Mouse (Mus musculus): ENCODE data around the gene Flywch2. TPM values are rescaled to one million over a fixed set of nuclear protein-coding genes. Genes with fewer than 3 reads are reported as not detected.

Gene Flywch2
- polyA plus RNA-seq, 1 experiment from 2014 or later: 20.9 TPM

DNA sequence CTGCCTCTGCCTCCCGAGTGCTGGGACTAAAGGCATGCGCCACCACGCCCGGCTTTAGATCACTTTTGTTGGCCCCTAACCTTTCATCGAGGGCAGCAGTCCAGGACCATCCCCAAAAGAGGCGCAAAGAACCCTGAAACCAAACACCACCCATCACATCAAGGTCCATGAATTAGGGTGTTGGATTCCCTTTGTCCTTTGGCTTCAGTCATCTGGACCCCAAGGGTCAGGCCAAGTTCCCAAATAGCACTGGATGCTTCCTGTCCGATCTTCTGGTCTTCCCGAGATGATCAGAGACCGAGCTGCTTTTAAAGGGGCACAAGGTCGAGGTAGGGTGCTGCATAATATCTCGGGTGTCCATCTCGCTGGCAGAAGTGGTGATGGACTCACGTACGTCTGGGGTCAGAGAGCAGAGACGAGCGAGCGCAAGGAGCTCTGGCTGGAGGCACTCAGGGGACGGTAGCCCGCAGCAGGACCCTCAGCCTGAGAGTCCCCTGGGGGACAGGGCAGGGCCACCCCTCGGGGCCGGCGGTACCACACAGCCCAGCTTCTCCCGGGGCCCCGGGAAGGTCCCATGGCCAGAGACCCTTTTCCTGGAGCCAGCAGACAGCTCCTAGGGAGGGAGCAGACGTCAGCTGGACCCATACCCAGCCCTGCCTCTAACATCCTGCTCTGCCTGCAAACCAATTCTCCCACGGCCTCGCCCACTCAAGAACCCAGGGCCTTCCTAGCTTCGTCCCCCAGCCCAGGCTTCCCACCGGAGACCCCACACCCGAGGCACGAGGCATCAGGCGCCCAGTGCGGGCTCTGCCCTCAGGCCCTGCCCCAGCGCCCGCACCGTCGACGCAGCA, 44.3 kb downstream of the Flywch2 start:
- no peak for ATAC-seq (ENCODE audit: low FRiP score)
- WGBS: 47% methylated on average over 38 of the region's 38 CpGs
- peak; percentile 85 for DNase-seq (ENCODE audit: low spot score, missing footprints)
- H3K4me2 ChIP-seq: no peak overlapping the region
- no peak overlapping the region for H3K27ac ChIP-seq (ENCODE audit: low read depth, low read length)
- no peaks in the 10 kb centered on the region for H3K9me3 ChIP-seq (ENCODE audit: control insufficient read depth, low read length)
- H3K4me3 ChIP-seq (ENCODE audit: low read depth, low read length): no peak overlapping the region
- peaks cover 18% of the 10 kb centered on the region for H3K4me1 ChIP-seq (ENCODE audit: control insufficient read depth, insufficient read depth, low read length)
- no peaks in the 10 kb centered on the region for H3K36me3 ChIP-seq (ENCODE audit: control insufficient read depth, insufficient read depth, low read length)
- H3K27me3 ChIP-seq (ENCODE audit: control insufficient read depth, insufficient read depth, low read length): peaks cover 62% of the 10 kb centered on the region
- H3K9ac ChIP-seq (ENCODE audit: low read length): no peak overlapping the region

DNA sequence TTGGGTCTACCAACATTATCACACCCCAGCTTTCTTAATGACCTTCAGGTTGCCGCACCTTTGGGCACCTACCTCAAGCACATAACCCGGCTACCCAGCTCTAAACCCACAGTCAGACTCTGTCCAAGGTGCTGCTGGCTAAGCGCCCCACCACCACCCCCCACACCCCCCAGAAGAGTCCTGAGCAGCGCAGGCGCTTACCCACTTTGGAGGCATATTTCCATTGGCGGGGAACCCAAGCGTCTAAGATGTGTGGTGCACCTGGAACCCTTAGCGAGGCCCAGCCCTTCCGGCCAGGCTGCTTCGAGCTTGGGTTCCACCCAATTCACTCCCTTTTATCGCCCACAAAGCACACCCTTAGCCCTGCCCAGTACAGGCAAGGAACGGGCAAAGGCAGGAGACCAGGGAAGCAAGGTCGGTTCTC, 45.3 kb downstream of the Flywch2 start, which contains the start of gene Paqr4:
TSS of gene Paqr4 (minus strand) at position 270 of the 424 bp plus-strand sequence.
- Histone ChIP-seq H3K4me3 (ENCODE audit: low read depth, low read length) (peak within 1 kb of the TSS; percentile 66), H3K4me1 (ENCODE audit: control insufficient read depth, insufficient read depth, low read length) (peaks cover 13% of the 10 kb centered on the region), H3K36me3 (ENCODE audit: control insufficient read depth, insufficient read depth, low read length) (no peaks in the 10 kb centered on the region; the same call in 1 of the 2 replicates), H3K27ac (ENCODE audit: low read depth, low read length) (peak within 1 kb of the TSS; percentile 54), H3K4me2 (peak within 1 kb of the TSS; percentile 99), H3K9me3 (ENCODE audit: control insufficient read depth, low read length) (no peaks in the 10 kb centered on the region), H3K27me3 (ENCODE audit: control insufficient read depth, insufficient read depth, low read length) (peaks cover 52% of the 10 kb centered on the region), H3K9ac (ENCODE audit: low read length) (peak within 1 kb of the TSS; percentile 68)
- DNase-seq (ENCODE audit: low spot score, missing footprints) (no peak), ATAC-seq (ENCODE audit: low FRiP score) (no peak; the same call in none of the 2 replicates)
- WGBS: 9% methylated on average over 13 of the region's 13 CpGs

DNA sequence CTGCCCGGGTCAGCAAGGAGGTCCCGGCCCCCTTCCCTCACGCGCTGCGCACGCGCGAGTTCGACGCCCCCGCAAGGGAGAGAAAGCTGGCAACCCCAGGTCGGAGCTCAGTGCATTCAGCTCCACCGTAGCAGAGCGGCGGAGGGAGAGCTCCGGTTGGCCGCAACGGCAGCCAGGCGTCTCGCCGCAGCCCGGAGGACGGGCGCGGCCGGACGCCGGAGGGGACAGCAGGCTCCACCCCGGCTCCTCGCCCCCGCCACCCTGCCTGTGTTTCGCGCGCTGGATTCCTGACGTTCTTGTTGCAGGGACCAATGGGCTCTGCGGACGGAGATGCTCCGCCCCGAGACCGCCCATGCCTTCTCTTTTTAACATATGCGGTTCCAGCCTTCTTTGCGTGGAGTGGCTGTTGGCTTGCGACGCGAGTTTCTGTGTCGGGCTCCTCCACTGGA, 45.7 kb downstream of the Flywch2 start:
- DNase-seq (ENCODE audit: low spot score, missing footprints) (no peak), ATAC-seq (ENCODE audit: low FRiP score) (peak; percentile 86)
- no peaks in the 10 kb centered on the region; the same call in 1 of the 2 replicates for H3K36me3 ChIP-seq (ENCODE audit: control insufficient read depth, insufficient read depth, low read length)
- H3K9me3 ChIP-seq (ENCODE audit: control insufficient read depth, low read length): no peaks in the 10 kb centered on the region
- peak overlapping the region; percentile 66 for H3K4me3 ChIP-seq (ENCODE audit: low read depth, low read length)
- peak overlapping the region; percentile 54 for H3K27ac ChIP-seq (ENCODE audit: low read depth, low read length)
- H3K9ac ChIP-seq (ENCODE audit: low read length): peak overlapping the region; percentile 68
- WGBS: under 1% methylated on average over 46 of the region's 46 CpGs
- H3K4me1 ChIP-seq (ENCODE audit: control insufficient read depth, insufficient read depth, low read length): peaks cover 10% of the 10 kb centered on the region
- peaks cover 48% of the 10 kb centered on the region for H3K27me3 ChIP-seq (ENCODE audit: control insufficient read depth, insufficient read depth, low read length)
- peak overlapping the region; percentile 99 for H3K4me2 ChIP-seq

DNA sequence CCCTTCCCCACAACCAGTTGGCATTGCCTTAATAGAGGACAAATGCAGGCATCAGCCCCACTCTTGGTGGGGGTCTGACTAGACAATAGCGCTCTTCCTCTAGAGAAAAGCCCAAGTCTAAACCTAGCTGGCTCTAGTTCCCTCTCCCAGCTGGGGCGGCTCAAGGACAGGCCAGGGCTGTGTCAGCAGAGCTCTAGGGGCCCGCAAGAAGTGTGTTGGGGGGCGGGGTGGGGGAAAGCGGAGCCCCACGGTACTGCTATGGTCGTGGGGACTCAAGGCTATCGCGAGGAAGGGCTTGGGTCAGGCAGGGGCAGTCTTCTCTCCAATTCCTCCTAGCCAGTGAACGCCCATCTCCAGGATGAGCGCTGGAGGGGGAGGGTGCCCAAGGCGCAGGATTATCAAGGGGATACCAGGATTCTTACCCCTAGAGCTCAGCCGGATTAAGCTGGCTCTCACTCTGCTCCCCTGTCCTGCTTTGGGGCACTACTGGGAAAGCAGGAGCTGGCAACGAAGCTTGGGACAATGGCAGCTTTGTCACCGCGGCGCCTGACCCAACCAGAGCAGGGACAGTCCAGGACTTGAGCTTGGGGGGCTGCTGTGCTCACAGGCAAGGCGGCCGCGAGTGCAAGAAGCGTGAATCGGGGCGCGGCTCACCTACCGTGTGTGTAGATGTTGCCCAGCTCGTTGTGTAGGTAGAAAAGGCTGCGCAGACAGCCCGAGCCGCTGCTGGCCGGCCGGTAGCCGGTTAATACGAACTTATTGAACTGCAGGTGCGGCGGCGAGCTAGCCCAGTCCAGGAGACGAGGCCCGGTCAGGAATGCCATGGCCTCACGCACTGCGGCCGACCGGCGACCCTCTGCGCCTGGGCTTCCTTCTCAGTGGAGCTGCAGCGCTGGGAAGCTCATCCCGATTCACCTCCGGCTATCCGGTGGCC, 46.4 kb downstream of the Flywch2 start:
- H3K4me1 ChIP-seq (ENCODE audit: control insufficient read depth, insufficient read depth, low read length): peaks cover 9% of the 10 kb centered on the region
- H3K4me3 ChIP-seq (ENCODE audit: low read depth, low read length): peak overlapping the region; percentile 66
- ATAC-seq (ENCODE audit: low FRiP score): peak; percentile 65
- peak overlapping the region; percentile 99 for H3K4me2 ChIP-seq
- peak; percentile 97 for DNase-seq (ENCODE audit: low spot score, missing footprints)
- H3K27me3 ChIP-seq (ENCODE audit: control insufficient read depth, insufficient read depth, low read length): peaks cover 41% of the 10 kb centered on the region
- H3K9ac ChIP-seq (ENCODE audit: low read length): peak overlapping the region; percentile 68
- H3K27ac ChIP-seq (ENCODE audit: low read depth, low read length): peak overlapping the region; percentile 54
- WGBS: under 1% methylated on average over 48 of the region's 48 CpGs
- no peaks in the 10 kb centered on the region for H3K9me3 ChIP-seq (ENCODE audit: control insufficient read depth, low read length)
- no peaks in the 10 kb centered on the region; the same call in 1 of the 2 replicates for H3K36me3 ChIP-seq (ENCODE audit: control insufficient read depth, insufficient read depth, low read length)

DNA sequence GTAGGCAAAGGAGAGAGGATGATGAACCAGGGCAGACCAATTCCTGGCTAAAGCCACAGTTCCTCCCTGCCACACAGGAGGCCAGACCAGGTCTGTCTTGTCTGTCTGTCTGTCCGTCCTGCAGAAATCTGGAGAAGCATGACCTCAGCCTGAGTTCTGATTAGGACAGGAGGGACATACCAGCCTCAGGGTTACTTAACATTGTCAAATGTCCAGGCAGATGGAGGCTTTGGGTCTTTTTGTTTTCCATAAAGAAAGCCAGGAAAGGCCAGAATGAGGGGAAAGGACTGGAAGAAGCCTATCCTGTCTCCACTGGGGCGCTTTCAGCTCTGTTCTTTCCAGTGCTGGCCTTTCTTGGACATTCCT, 47.1 kb downstream of the Flywch2 start:
- ATAC-seq (ENCODE audit: low FRiP score) (no peak), DNase-seq (ENCODE audit: low spot score, missing footprints) (no peak)
- 0 out of 2 replicates have a peak overlapping the region, but pooled peaks have one; percentile 54 for H3K27ac ChIP-seq (ENCODE audit: low read depth, low read length)
- H3K4me2 ChIP-seq: peak overlapping the region; percentile 99
- peak overlapping the region; percentile 66 for H3K4me3 ChIP-seq (ENCODE audit: low read depth, low read length)
- H3K27me3 ChIP-seq (ENCODE audit: control insufficient read depth, insufficient read depth, low read length): peaks cover 34% of the 10 kb centered on the region
- peaks cover 8% of the 10 kb centered on the region for H3K4me1 ChIP-seq (ENCODE audit: control insufficient read depth, insufficient read depth, low read length)
- no peaks in the 10 kb centered on the region; the same call in 1 of the 2 replicates for H3K36me3 ChIP-seq (ENCODE audit: control insufficient read depth, insufficient read depth, low read length)
- H3K9ac ChIP-seq (ENCODE audit: low read length): peak overlapping the region; percentile 68
- H3K9me3 ChIP-seq (ENCODE audit: control insufficient read depth, low read length): no peaks in the 10 kb centered on the region
- WGBS: 30% methylated on average over 2 of the region's 2 CpGs

DNA sequence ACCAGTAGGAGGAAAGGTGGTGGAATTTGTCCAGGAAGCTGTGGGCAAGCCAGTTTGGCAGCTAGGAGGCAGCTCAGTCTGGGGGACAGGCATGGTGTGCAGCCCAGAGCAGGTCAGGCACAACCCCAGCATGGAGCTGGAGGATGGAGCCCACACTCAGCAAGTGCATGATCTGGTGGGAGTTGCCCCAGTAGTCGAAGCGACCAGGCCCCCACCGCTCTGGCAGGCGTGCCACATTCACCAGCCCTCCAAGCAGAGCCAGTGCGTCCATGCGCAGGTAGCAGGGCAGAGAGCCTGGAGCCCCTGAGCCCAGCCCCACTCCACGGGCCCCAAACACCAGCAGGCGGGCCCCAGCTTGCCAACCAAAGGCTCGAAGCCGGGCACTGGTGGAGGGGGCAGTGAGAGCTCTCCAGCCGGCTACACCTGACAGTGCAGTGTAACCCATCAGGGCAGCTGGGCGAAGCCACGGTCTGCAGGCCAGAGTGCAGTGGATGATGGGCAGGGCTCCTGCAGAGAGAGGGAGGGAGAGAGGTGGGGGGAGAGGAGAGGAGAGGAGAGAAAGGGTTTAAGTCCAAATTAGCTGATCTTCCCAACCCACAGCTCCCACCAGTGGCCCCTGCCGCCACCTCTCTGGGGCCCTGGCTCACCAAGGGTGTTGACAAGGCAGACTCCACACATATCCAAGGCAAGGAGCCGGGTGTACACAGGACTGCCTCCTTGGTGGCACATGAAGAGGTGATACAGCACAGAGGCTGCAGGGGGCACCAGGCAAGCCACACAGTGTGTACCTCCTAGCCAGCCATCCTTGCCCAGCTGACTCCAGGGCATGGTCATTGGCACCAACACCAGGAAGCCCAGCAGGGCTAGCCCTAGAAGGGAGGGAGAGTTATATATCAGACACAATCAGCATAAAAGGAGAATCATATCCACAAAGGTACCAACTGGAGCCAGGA, 48.1 kb downstream of the Flywch2 start:
- Histone ChIP-seq H3K27me3 (ENCODE audit: control insufficient read depth, insufficient read depth, low read length) (peaks cover 24% of the 10 kb centered on the region), H3K4me3 (ENCODE audit: low read depth, low read length) (0 out of 2 replicates have a peak overlapping the region, but pooled peaks have one; percentile 66), H3K4me1 (ENCODE audit: control insufficient read depth, insufficient read depth, low read length) (peaks cover 8% of the 10 kb centered on the region), H3K36me3 (ENCODE audit: control insufficient read depth, insufficient read depth, low read length) (no peaks in the 10 kb centered on the region; the same call in 1 of the 2 replicates), H3K9ac (ENCODE audit: low read length) (no peak overlapping the region), H3K4me2 (no peak overlapping the region; the same call in 1 of the 2 replicates), H3K27ac (ENCODE audit: low read depth, low read length) (no peak overlapping the region), H3K9me3 (ENCODE audit: control insufficient read depth, low read length) (no peaks in the 10 kb centered on the region)
- ATAC-seq (ENCODE audit: low FRiP score): no peak
- peak; percentile 78 for DNase-seq (ENCODE audit: low spot score, missing footprints)
- 67% methylated on average over 15 of the region's 15 CpGs for WGBS

DNA sequence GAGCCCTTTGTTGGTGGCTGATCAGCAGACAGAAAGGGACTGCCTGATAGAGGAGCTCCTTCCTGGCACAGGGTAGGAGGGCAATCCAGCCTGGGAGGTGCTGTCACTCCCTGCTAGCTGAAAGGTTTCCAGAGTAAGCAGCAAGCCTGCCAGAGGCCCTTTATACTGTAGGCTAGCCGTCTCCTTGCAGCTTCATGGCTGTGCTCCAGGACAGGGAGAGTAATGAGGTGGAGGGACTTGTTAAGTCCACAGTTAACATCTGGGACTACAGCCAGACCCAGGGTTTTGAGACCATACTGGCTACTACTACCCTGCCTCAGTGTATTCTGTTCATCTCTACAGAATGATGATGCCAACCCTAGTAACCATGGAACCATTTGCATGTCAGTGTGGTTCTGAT, 51.5 kb downstream of the Flywch2 start:
- H3K9me3 ChIP-seq (ENCODE audit: control insufficient read depth, low read length): no peaks in the 10 kb centered on the region
- peaks cover 4% of the 10 kb centered on the region for H3K4me1 ChIP-seq (ENCODE audit: control insufficient read depth, insufficient read depth, low read length)
- H3K27me3 ChIP-seq (ENCODE audit: control insufficient read depth, insufficient read depth, low read length): no peaks in the 10 kb centered on the region
- no peak overlapping the region for H3K9ac ChIP-seq (ENCODE audit: low read length)
- no peak overlapping the region for H3K4me3 ChIP-seq (ENCODE audit: low read depth, low read length)
- no peak overlapping the region for H3K27ac ChIP-seq (ENCODE audit: low read depth, low read length)
- DNase-seq (ENCODE audit: low spot score, missing footprints) (peak; percentile 53), ATAC-seq (ENCODE audit: low FRiP score) (no peak)
- WGBS: 100% methylated on average over 1 of the region's 1 CpGs
- H3K36me3 ChIP-seq (ENCODE audit: control insufficient read depth, insufficient read depth, low read length): no peaks in the 10 kb centered on the region; the same call in 1 of the 2 replicates
- no peak overlapping the region for H3K4me2 ChIP-seq

DNA sequence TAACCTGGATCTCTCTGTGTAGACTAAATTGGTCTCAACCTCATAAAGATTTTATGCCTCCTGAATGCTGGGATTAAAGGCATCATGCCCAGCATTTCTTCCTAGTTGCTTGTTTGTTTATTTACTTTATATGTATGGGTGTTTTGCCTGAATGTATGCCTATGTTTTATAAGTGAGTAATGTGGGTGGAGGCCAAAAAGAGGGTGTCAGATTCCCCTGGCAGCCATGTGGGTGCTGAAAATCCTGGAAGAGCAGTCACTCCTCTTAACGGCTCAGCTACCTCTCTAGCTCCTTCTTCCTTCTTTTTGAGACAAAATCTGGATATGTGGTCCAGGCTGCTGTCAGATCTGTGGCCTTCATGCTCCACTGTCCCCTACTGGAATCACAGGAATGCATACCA, 55.4 kb downstream of the Flywch2 start:
- Histone ChIP-seq H3K27me3 (ENCODE audit: control insufficient read depth, insufficient read depth, low read length) (no peaks in the 10 kb centered on the region), H3K27ac (ENCODE audit: low read depth, low read length) (no peak overlapping the region), H3K4me2 (no peak overlapping the region), H3K4me3 (ENCODE audit: low read depth, low read length) (no peak overlapping the region), H3K36me3 (ENCODE audit: control insufficient read depth, insufficient read depth, low read length) (no peaks in the 10 kb centered on the region), H3K9me3 (ENCODE audit: control insufficient read depth, low read length) (no peaks in the 10 kb centered on the region), H3K9ac (ENCODE audit: low read length) (no peak overlapping the region), H3K4me1 (ENCODE audit: control insufficient read depth, insufficient read depth, low read length) (peaks cover 7% of the 10 kb centered on the region; the same call in 1 of the 2 replicates)
- ATAC-seq (ENCODE audit: low FRiP score) (no peak), DNase-seq (ENCODE audit: low spot score, missing footprints) (peak; percentile 44)
- WGBS: 76% methylated on average over 1 of the region's 1 CpGs

All from midbrain, embryonic 11.5 days (tissue).